Mouse (Mus musculus) brain, embryonic 18.5 days (tissue): ENCODE results near the gene Syt17.

Source experiments
- DNase-seq: peaks from one replicate; pipeline ENCODE4 v3.0.0-alpha.2; 2012; ENCODE audit warnings: low read depth, low spot score

Syt17 gene

GRCm38 (mm10) chr7:118448134-118448967 lies at the start of gene Syt17:
Syt17 (minus strand) TSS chr7:118448222.
- DNase-seq, result peak; percentile 39

- no peak for DNase-seq
Observed at GRCm38 (mm10) chr7:118494892-118495579, 47.0 kb upstream of the Syt17 start.

GRCm38 (mm10) chr7:118493892-118494291 lies 45.9 kb upstream of the Syt17 start:
- no peak for DNase-seq

GRCm38 (mm10) chr7:118491431-118492147 lies 43.6 kb upstream of the Syt17 start, which contains the start of gene Itpripl2:
Itpripl2 (minus strand) TSS chr7:118491975.
- no peak for DNase-seq

GRCm38 (mm10) chr7:118490666-118491430 lies 42.8 kb upstream of the Syt17 start:
- no peak for DNase-seq

- no peak for DNase-seq
Observed at GRCm38 (mm10) chr7:118489706-118490665, 42.0 kb upstream of the Syt17 start.

- DNase-seq, result no peak
Observed at GRCm38 (mm10) chr7:118488060-118488664, 40.1 kb upstream of the Syt17 start.

- no peak for DNase-seq
Observed at GRCm38 (mm10) chr7:118486917-118487316, 38.9 kb upstream of the Syt17 start.

- no peak for DNase-seq
Observed at GRCm38 (mm10) chr7:118483996-118484395, 36.0 kb upstream of the Syt17 start.

GRCm38 (mm10) chr7:118482001-118482400 lies 34.0 kb upstream of the Syt17 start:
- no peak for DNase-seq

- DNase-seq, result no peak
Observed at GRCm38 (mm10) chr7:118481047-118481810, 33.2 kb upstream of the Syt17 start.

GRCm38 (mm10) chr7:118480160-118480709 lies 32.2 kb upstream of the Syt17 start:
- DNase-seq, result no peak

GRCm38 (mm10) chr7:118478835-118479312 lies 30.9 kb upstream of the Syt17 start:
- DNase-seq, result no peak

- DNase-seq, result no peak
Observed at GRCm38 (mm10) chr7:118476428-118476827, 28.4 kb upstream of the Syt17 start.

GRCm38 (mm10) chr7:118475008-118475705 lies 27.1 kb upstream of the Syt17 start:
- DNase-seq, result no peak

GRCm38 (mm10) chr7:118472886-118473285 lies 24.9 kb upstream of the Syt17 start:
- DNase-seq, result no peak

- no peak for DNase-seq
Observed at GRCm38 (mm10) chr7:118468060-118468459, 20.0 kb upstream of the Syt17 start.

GRCm38 (mm10) chr7:118464432-118464831 lies 16.4 kb upstream of the Syt17 start:
- no peak for DNase-seq
